20 mouse cellular contexts compared by ENCODE assay signal in the genomic region with DNA sequence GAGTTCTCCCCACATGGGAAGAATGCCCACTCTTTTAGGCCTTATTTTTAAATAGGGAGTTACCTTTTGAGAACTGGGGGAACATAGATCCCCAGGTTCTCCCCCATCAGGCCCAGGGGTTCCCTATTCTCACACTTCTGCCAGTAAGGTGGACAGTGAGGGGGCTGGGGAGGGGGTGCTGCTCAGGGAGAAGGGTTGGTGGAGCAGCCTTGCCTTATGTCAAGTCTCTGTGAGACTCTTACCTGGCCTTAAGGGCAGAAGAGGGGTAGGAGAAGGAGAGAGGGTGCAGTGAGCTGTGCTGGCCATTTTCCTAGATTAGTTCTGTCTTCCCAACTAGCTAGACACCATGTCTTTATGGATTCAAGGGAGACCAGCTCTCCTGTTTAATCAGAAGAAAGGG. TPM values are rescaled to one million over a fixed set of nuclear protein-coding genes. Genes with fewer than 3 reads are reported as not detected.
DNase-seq lines count a peak whose midpoint lies in the region; ATAC-seq and TF ChIP-seq lines count a peak whose summit lies in the region.
"Had no signal": no experiment of that assay in that cellular context is flagged by ENCODE, and none has a peak within 500 bp of the region (broad histone marks: within the 10 kb centered on the region; RNA-seq: fewer than 3 reads in every experiment).

No protein-coding gene starts in this region.

- H3K27me3 ChIP-seq in heart, embryonic 10.5 days (ENCODE audit: insufficient read depth, poor library complexity, severe bottlenecking): no peaks in the 10 kb centered on the region
- H3K27me3 ChIP-seq in embryonic facial prominence, embryonic 15.5 days: no peaks in the 10 kb centered on the region
- H3K27me3 ChIP-seq in limb, embryonic 10.5 days (ENCODE audit: low read depth, poor library complexity, severe bottlenecking): no peaks in the 10 kb centered on the region
- H3K27me3 ChIP-seq in midbrain, postnatal 0 days (ENCODE audit: insufficient read depth, low read length): no peaks in the 10 kb centered on the region

- no peaks in the 10 kb centered on the region for H3K9me3 ChIP-seq in heart, embryonic 10.5 days
- H3K9me3 ChIP-seq in embryonic facial prominence, embryonic 15.5 days (replicated peaks): no peaks in the 10 kb centered on the region
- no peaks in the 10 kb centered on the region for H3K9me3 ChIP-seq in limb, embryonic 10.5 days (replicated peaks)
- no peaks in the 10 kb centered on the region for H3K9me3 ChIP-seq in midbrain, postnatal 0 days (ENCODE audit: low read length)
- H3K9me3 ChIP-seq: G1E; liver, embryonic 15.5 days had no signal

- H3K36me3 ChIP-seq in heart, embryonic 10.5 days: peaks cover under 1% of the 10 kb centered on the region; the same call in 1 of the 2 replicates
- peaks cover 6% of the 10 kb centered on the region; the same call in 1 of the 2 replicates for H3K36me3 ChIP-seq in embryonic facial prominence, embryonic 15.5 days
- peaks cover 11% of the 10 kb centered on the region; the same call in 1 of the 2 replicates for H3K36me3 ChIP-seq in limb, embryonic 10.5 days
- H3K36me3 ChIP-seq in midbrain, postnatal 0 days (ENCODE audit: insufficient read depth, low read length): peaks cover 6% of the 10 kb centered on the region; the same call in 1 of the 2 replicates
- H3K36me3 ChIP-seq: liver, embryonic 15.5 days had no signal

- ATAC-seq in embryonic facial prominence, embryonic 15.5 days (ENCODE audit: insufficient number of reproducible peaks, low FRiP score, low TSS enrichment, low read depth): no peak
- ATAC-seq in midbrain, postnatal 0 days (ENCODE audit: low FRiP score): no peak
- no peak for ATAC-seq in activated CD4-positive, CD25-positive, alpha-beta regulatory T cell, adult 4 months
- ATAC-seq: inflammation-experienced regulatory T-cells, adult 6 months had no signal

- no peak overlapping the region for H3K4me2 ChIP-seq in embryonic facial prominence, embryonic 15.5 days (replicated peaks)
- H3K4me2 ChIP-seq in midbrain, postnatal 0 days (ENCODE audit: low read depth, low read length, poor library complexity, severe bottlenecking): no peak overlapping the region
- H3K4me2 ChIP-seq: liver, embryonic 15.5 days had no signal

- TF ChIP-seq CTCF in midbrain, postnatal 0 days (IDR thresholded peaks at IDR 0.05): no peak

- H3K4me3 ChIP-seq in heart, embryonic 10.5 days: no peak overlapping the region
- no peak overlapping the region for H3K4me3 ChIP-seq in embryonic facial prominence, embryonic 15.5 days (replicated peaks)
- H3K4me3 ChIP-seq in limb, embryonic 10.5 days: peak overlapping the region; percentile 64; the same call in 1 of the 2 replicates
- H3K4me3 ChIP-seq in midbrain, postnatal 0 days (ENCODE audit: low read depth, low read length): no peak overlapping the region
- H3K4me3 ChIP-seq: liver, embryonic 15.5 days; myocyte had no signal

- H3K27ac ChIP-seq in heart, embryonic 10.5 days: no peak overlapping the region
- 0 out of 2 replicates have a peak overlapping the region, but pooled peaks have one; percentile 90 for H3K27ac ChIP-seq in embryonic facial prominence, embryonic 15.5 days (replicated peaks)
- peak overlapping the region; percentile 84 for H3K27ac ChIP-seq in limb, embryonic 10.5 days
- H3K27ac ChIP-seq in midbrain, postnatal 0 days (ENCODE audit: low read depth, low read length): peak overlapping the region; percentile 97
- H3K27ac ChIP-seq: liver, embryonic 15.5 days had no signal

- peak; percentile 74 for DNase-seq in heart, embryonic 10.5 days (ENCODE audit: low spot score)
- no peak for DNase-seq in heart, postnatal 10 days
- no peak for DNase-seq in limb, embryonic 10.5 days (ENCODE audit: low spot score)
- no peak for DNase-seq in midbrain, postnatal 0 days (ENCODE audit: low spot score)
- no peak for DNase-seq in right cerebral cortex, postnatal 4 days
- no peak for DNase-seq in adipocyte (ENCODE audit: low spot score)
- DNase-seq: B cell, adult 2 months; gastrocnemius, postnatal 10 days; lung, postnatal 4 days; retina, postnatal 1 day had no signal

- intact Hi-C loops in heart, postnatal 10 days (cut with DNase I): no loop called here

- peaks cover 52% of the 10 kb centered on the region for H3K4me1 ChIP-seq in heart, embryonic 10.5 days
- H3K4me1 ChIP-seq in embryonic facial prominence, embryonic 15.5 days: peaks cover 53% of the 10 kb centered on the region
- H3K4me1 ChIP-seq in limb, embryonic 10.5 days: peaks cover 57% of the 10 kb centered on the region
- peaks cover 22% of the 10 kb centered on the region for H3K4me1 ChIP-seq in midbrain, postnatal 0 days (ENCODE audit: insufficient read depth, low read length)

- no peak overlapping the region for H3K9ac ChIP-seq in embryonic facial prominence, embryonic 15.5 days
- H3K9ac ChIP-seq in midbrain, postnatal 0 days (replicated peaks; ENCODE audit: low read length, poor library complexity, severe bottlenecking): peak overlapping the region; percentile 82
- H3K9ac ChIP-seq: liver, embryonic 15.5 days had no signal

RNA-seq across cellular contexts. Expression of a gene that starts 4.4 kb away (rescaled TPM):
- 17.9 and 19.7 TPM in 2 replicates for polyA plus RNA-seq in heart, embryonic 10.5 days (2016; fragmentation: Nextera tagmentation; extraction: Ambion mirVana)
- 1 to 10 TPM; 5.1 to 5.2 TPM for total RNA-seq in heart, postnatal 10 days (2021)
- polyA plus RNA-seq in embryonic facial prominence, embryonic 15.5 days (2015; fragmentation: Nextera tagmentation; extraction: Ambion mirVana): 19.8 and 21.3 TPM in 2 replicates
- 23.8 and 27.7 TPM in 2 replicates for polyA plus RNA-seq in limb, embryonic 10.5 days (2016; fragmentation: Nextera tagmentation; extraction: Ambion mirVana)
- total RNA-seq in midbrain, postnatal 0 days (2014; rRNA removed): 73.3 and 82.1 TPM in 2 replicates
- polyA plus RNA-seq in midbrain, postnatal 0 days (2015; fragmentation: Nextera tagmentation; extraction: Ambion mirVana): 49.7 and 50.1 TPM in 2 replicates
- polyA plus RNA-seq in activated CD4-positive, CD25-positive, alpha-beta regulatory T cell, adult 4 months (2017; shearing (Covaris generic)): 1 to 10 TPM; 5.5 to 6.2 TPM

RNA-seq across cellular contexts. Expression of a gene that starts 5.5 kb away (rescaled TPM):
- polyA plus RNA-seq in heart, embryonic 10.5 days (2016; fragmentation: Nextera tagmentation; extraction: Ambion mirVana): 127 and 140 TPM in 2 replicates
- total RNA-seq in heart, postnatal 10 days (2021): 10 to 100 TPM; 45.9 to 53.1 TPM
- 83.9 and 94.7 TPM in 2 replicates for polyA plus RNA-seq in embryonic facial prominence, embryonic 15.5 days (2015; fragmentation: Nextera tagmentation; extraction: Ambion mirVana)
- 143 and 150 TPM in 2 replicates for polyA plus RNA-seq in limb, embryonic 10.5 days (2016; fragmentation: Nextera tagmentation; extraction: Ambion mirVana)
- total RNA-seq in midbrain, postnatal 0 days (2014; rRNA removed): 78.4 and 96.9 TPM in 2 replicates
- 107 and 116 TPM in 2 replicates for polyA plus RNA-seq in midbrain, postnatal 0 days (2015; fragmentation: Nextera tagmentation; extraction: Ambion mirVana)
- polyA plus RNA-seq in activated CD4-positive, CD25-positive, alpha-beta regulatory T cell, adult 4 months (2017; shearing (Covaris generic)): 10 to 100 TPM; 25.3 to 25.9 TPM

RNA-seq across cellular contexts. Expression of a gene that starts 8.9 kb away (rescaled TPM):
- not detected in 2 replicates for polyA plus RNA-seq in heart, embryonic 10.5 days (2016; fragmentation: Nextera tagmentation; extraction: Ambion mirVana)
- total RNA-seq in heart, postnatal 10 days (2021): 1 to 10 TPM in 1 of 2 experiments, not detected in 1; 3.6 TPM
- polyA plus RNA-seq in embryonic facial prominence, embryonic 15.5 days (2015; fragmentation: Nextera tagmentation; extraction: Ambion mirVana): 5.1 TPM in 1 of 2 replicates, not detected in the other
- polyA plus RNA-seq in limb, embryonic 10.5 days (2016; fragmentation: Nextera tagmentation; extraction: Ambion mirVana): 3.8 and 4.8 TPM in 2 replicates
- not detected in 2 replicates for total RNA-seq in midbrain, postnatal 0 days (2014; rRNA removed)
- polyA plus RNA-seq in midbrain, postnatal 0 days (2015; fragmentation: Nextera tagmentation; extraction: Ambion mirVana): 15.9 and 18.2 TPM in 2 replicates
- not detected for polyA plus RNA-seq in activated CD4-positive, CD25-positive, alpha-beta regulatory T cell, adult 4 months (2017; shearing (Covaris generic))
- total RNA-seq: common myeloid progenitor, adult 5-6 weeks; G1E; gastrocnemius, postnatal 10 days; layer of hippocampus, adult 18-20 months; left cerebral cortex, postnatal 14 days had no signal
- polyA plus RNA-seq: G1E; inflammation-experienced regulatory T-cells, adult 6 months; liver, embryonic 15.5 days; myocyte; thymus, postnatal 0 days had no signal

RNA-seq across cellular contexts. Expression of a gene that starts 12.3 kb away (rescaled TPM):
- polyA plus RNA-seq in heart, embryonic 10.5 days (2016; fragmentation: Nextera tagmentation; extraction: Ambion mirVana): 0.88 and 0.99 TPM in 2 replicates
- total RNA-seq in heart, postnatal 10 days (2021): 1 to 10 TPM; 1.4 to 3.8 TPM
- polyA plus RNA-seq in embryonic facial prominence, embryonic 15.5 days (2015; fragmentation: Nextera tagmentation; extraction: Ambion mirVana): 3.8 and 3.9 TPM in 2 replicates
- polyA plus RNA-seq in limb, embryonic 10.5 days (2016; fragmentation: Nextera tagmentation; extraction: Ambion mirVana): 1.7 and 1.8 TPM in 2 replicates
- 2.6 and 2.7 TPM in 2 replicates for total RNA-seq in midbrain, postnatal 0 days (2014; rRNA removed)
- 0.99 and 1.3 TPM in 2 replicates for polyA plus RNA-seq in midbrain, postnatal 0 days (2015; fragmentation: Nextera tagmentation; extraction: Ambion mirVana)
- polyA plus RNA-seq in activated CD4-positive, CD25-positive, alpha-beta regulatory T cell, adult 4 months (2017; shearing (Covaris generic)): 1 to 10 TPM; 3.7 to 5.7 TPM

RNA-seq across cellular contexts. Expression of a gene that starts 42.1 kb away (rescaled TPM):
- 143 and 183 TPM in 2 replicates for polyA plus RNA-seq in heart, embryonic 10.5 days (2016; fragmentation: Nextera tagmentation; extraction: Ambion mirVana)
- 100 to 1,000 TPM; 547 to 592 TPM for total RNA-seq in heart, postnatal 10 days (2021)
- polyA plus RNA-seq in embryonic facial prominence, embryonic 15.5 days (2015; fragmentation: Nextera tagmentation; extraction: Ambion mirVana): 223 and 231 TPM in 2 replicates
- 230 and 235 TPM in 2 replicates for polyA plus RNA-seq in limb, embryonic 10.5 days (2016; fragmentation: Nextera tagmentation; extraction: Ambion mirVana)
- total RNA-seq in midbrain, postnatal 0 days (2014; rRNA removed): 150 and 181 TPM in 2 replicates
- 90.3 and 103 TPM in 2 replicates for polyA plus RNA-seq in midbrain, postnatal 0 days (2015; fragmentation: Nextera tagmentation; extraction: Ambion mirVana)
- 100 to 1,000 TPM; 208 to 220 TPM for polyA plus RNA-seq in activated CD4-positive, CD25-positive, alpha-beta regulatory T cell, adult 4 months (2017; shearing (Covaris generic))
